Mouse (Mus musculus): Measurements from ENCODE around the gene Stab2.

- TF ChIP-seq POLR2A (IDR thresholded peaks at IDR 0.05; ENCODE audit: insufficient read depth, low read depth, low read length): no peak
- no peak for TF ChIP-seq CTCF (IDR thresholded peaks at IDR 0.05; ENCODE audit: insufficient read depth, low read depth, low read length)
These were observed 35.4 kb downstream of the Stab2 start for GRCm38 (mm10) chr10:86972503-86972826.

All from olfactory bulb, adult 2 months (tissue).